Mouse (Mus musculus) erythroblast, embryonic 14.5 days (primary cell): ENCODE measurements around the gene Tlk2. TPM values are rescaled to one million over a fixed set of nuclear protein-coding genes. Genes with fewer than 3 reads are reported as not detected.

Experiments used
- H3K27me3 ChIP-seq: 2 replicates; pipeline ENCODE4 v1.6.1; 2012; ENCODE audit warnings: inconsistent platforms; ENCODE audit not compliant: control insufficient read depth
- H3K36me3 ChIP-seq: 2 replicates; pipeline ENCODE4 v1.6.1; 2012; ENCODE audit warnings: mild to moderate bottlenecking, inconsistent platforms; ENCODE audit not compliant: control insufficient read depth
- H3K4me1 ChIP-seq: 2 replicates; pipeline ENCODE4 v1.6.1; 2012; ENCODE audit warnings: inconsistent platforms; ENCODE audit not compliant: control insufficient read depth
- H3K4me3 ChIP-seq: replicated peaks from 2 replicates; pipeline ENCODE3; 2012; ENCODE audit warnings: moderate library complexity, mild to moderate bottlenecking, inconsistent platforms
- H3K9me3 ChIP-seq: 2 replicates; pipeline ENCODE4 v1.6.1; 2012; ENCODE audit warnings: low read length, inconsistent platforms, mixed read lengths; ENCODE audit not compliant: control insufficient read depth
- GATA1 ChIP-seq: IDR thresholded peaks from 2 replicates; pipeline ENCODE4 v1.6.1; 2012; ENCODE audit warnings: low read length, inconsistent platforms, mixed read lengths
- TAL1 ChIP-seq: IDR thresholded peaks from 3 replicates; pipeline ENCODE4 v1.6.1; 2012; ENCODE audit warnings: low read length, inconsistent platforms, mixed read lengths
- polyA plus RNA-seq: library from polyadenylated mRNA; stranded (reverse); fragments of >175 nt; gene quantifications from 2 replicates; pipeline ENCODE4 v1.2.3, GENCODE M21; 2012

Tlk2 gene
- polyA plus RNA-seq, 1 experiment, result 0.91 TPM

GRCm38 (mm10) chr11:105281291-105281690, 102.7 kb downstream of the Tlk2 start:
- peaks cover 96% of the 10 kb centered on the region for H3K36me3 ChIP-seq
- H3K4me1 ChIP-seq, result no peaks in the 10 kb centered on the region
- no peaks in the 10 kb centered on the region for H3K9me3 ChIP-seq
- no peak overlapping the region for H3K4me3 ChIP-seq
- H3K27me3 ChIP-seq, result no peaks in the 10 kb centered on the region
- TF ChIP-seq GATA1, result no peak
- TF ChIP-seq TAL1, result no peak

GRCm38 (mm10) chr11:105281763-105282459, 103.3 kb downstream of the Tlk2 start:
- H3K4me3 ChIP-seq, result no peak overlapping the region
- H3K9me3 ChIP-seq, result no peaks in the 10 kb centered on the region
- no peak for TF ChIP-seq TAL1
- TF ChIP-seq GATA1, result no peak
- no peaks in the 10 kb centered on the region for H3K27me3 ChIP-seq
- peaks cover 95% of the 10 kb centered on the region for H3K36me3 ChIP-seq
- no peaks in the 10 kb centered on the region for H3K4me1 ChIP-seq

GRCm38 (mm10) chr11:105282460-105282859, 103.9 kb downstream of the Tlk2 start:
- Histone ChIP-seq H3K4me3 (no peak overlapping the region), H3K27me3 (no peaks in the 10 kb centered on the region), H3K4me1 (no peaks in the 10 kb centered on the region), H3K9me3 (no peaks in the 10 kb centered on the region), H3K36me3 (peaks cover 95% of the 10 kb centered on the region)
- TF ChIP-seq GATA1 (no peak), TAL1 (no peak)

GRCm38 (mm10) chr11:105283016-105283415, 104.4 kb downstream of the Tlk2 start:
- H3K27me3 ChIP-seq, result no peaks in the 10 kb centered on the region
- no peak overlapping the region for H3K4me3 ChIP-seq
- peaks cover 92% of the 10 kb centered on the region for H3K36me3 ChIP-seq
- H3K4me1 ChIP-seq, result no peaks in the 10 kb centered on the region
- H3K9me3 ChIP-seq, result no peaks in the 10 kb centered on the region
- no peak for TF ChIP-seq GATA1
- TF ChIP-seq TAL1, result no peak

GRCm38 (mm10) chr11:105285720-105286119, 107.1 kb downstream of the Tlk2 start:
- no peak overlapping the region for H3K4me3 ChIP-seq
- H3K36me3 ChIP-seq, result peaks cover 75% of the 10 kb centered on the region
- no peaks in the 10 kb centered on the region for H3K9me3 ChIP-seq
- no peaks in the 10 kb centered on the region for H3K4me1 ChIP-seq
- peaks cover 9% of the 10 kb centered on the region for H3K27me3 ChIP-seq
- TF ChIP-seq TAL1 (no peak), GATA1 (no peak)

- peaks cover 5% of the 10 kb centered on the region; the same call in 1 of the 2 replicates for H3K4me1 ChIP-seq
- peaks cover 3% of the 10 kb centered on the region; the same call in 1 of the 2 replicates for H3K9me3 ChIP-seq
- H3K27me3 ChIP-seq, result peaks cover 46% of the 10 kb centered on the region
- TF ChIP-seq TAL1, result no peak
- no peak for TF ChIP-seq GATA1
- H3K36me3 ChIP-seq, result peaks cover 39% of the 10 kb centered on the region
- no peak overlapping the region for H3K4me3 ChIP-seq
Measured at GRCm38 (mm10) chr11:105289403-105289802, 110.8 kb downstream of the Tlk2 start.

- TF ChIP-seq GATA1 (no peak), TAL1 (no peak)
- peaks cover 58% of the 10 kb centered on the region for H3K27me3 ChIP-seq
- H3K4me1 ChIP-seq, result peaks cover 5% of the 10 kb centered on the region
- no peak overlapping the region for H3K4me3 ChIP-seq
- peaks cover 3% of the 10 kb centered on the region; the same call in 1 of the 2 replicates for H3K9me3 ChIP-seq
- peaks cover 17% of the 10 kb centered on the region for H3K36me3 ChIP-seq
Measured at GRCm38 (mm10) chr11:105291681-105292123, 113.1 kb downstream of the Tlk2 start.

GRCm38 (mm10) chr11:105292124-105293071, 113.8 kb downstream of the Tlk2 start, which contains the start of gene Mrc2:
Gene Mrc2 (plus strand): TSS chr11:105292643.
- Histone ChIP-seq H3K27me3 (peaks cover 58% of the 10 kb centered on the region), H3K4me3 (peak within 1 kb of the TSS; percentile 7)

More at GRCm38 (mm10) chr11:105292124-105293071, 113.8 kb downstream of the Tlk2 start, which contains the start of gene Mrc2:
- TF ChIP-seq GATA1, result no peak
- no peak for TF ChIP-seq TAL1
- Histone ChIP-seq H3K36me3 (peaks cover 10% of the 10 kb centered on the region), H3K4me1 (peaks cover 5% of the 10 kb centered on the region), H3K9me3 (peaks cover 3% of the 10 kb centered on the region; the same call in 1 of the 2 replicates)
